Mouse (Mus musculus): ENCODE data around the gene Socs2.

DNA sequence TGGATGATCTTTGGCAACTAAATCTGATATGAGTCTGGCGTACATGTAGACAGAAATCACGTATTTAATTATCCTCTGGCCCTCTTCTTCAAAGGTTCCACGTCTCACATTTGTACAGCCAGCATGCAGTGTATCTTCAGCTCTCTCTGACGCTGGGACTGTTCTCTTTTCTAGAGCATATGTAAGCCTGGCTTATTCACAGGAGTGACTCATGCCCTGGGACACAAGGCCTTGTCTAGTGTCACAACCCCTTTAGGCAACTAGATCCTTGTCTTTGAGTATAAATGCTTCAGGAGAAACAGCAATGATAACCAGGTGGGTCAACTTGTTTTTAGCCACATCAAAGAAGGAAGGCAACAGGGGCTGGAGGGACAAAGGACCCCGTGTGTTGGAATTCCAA lies 5.7 kb upstream of the Socs2 start:
- TF ChIP-seq CTCF (IDR thresholded peaks at IDR 0.05; ENCODE audit: extremely low read depth, insufficient read length, insufficient replicate concordance, low read depth, low read length) (no peak), POLR2A (IDR thresholded peaks at IDR 0.05; ENCODE audit: low read depth, low read length) (no peak)

Measured in small intestine, adult 2 months (tissue).